22 mouse cellular contexts compared by ENCODE assay signal in the genomic region with DNA sequence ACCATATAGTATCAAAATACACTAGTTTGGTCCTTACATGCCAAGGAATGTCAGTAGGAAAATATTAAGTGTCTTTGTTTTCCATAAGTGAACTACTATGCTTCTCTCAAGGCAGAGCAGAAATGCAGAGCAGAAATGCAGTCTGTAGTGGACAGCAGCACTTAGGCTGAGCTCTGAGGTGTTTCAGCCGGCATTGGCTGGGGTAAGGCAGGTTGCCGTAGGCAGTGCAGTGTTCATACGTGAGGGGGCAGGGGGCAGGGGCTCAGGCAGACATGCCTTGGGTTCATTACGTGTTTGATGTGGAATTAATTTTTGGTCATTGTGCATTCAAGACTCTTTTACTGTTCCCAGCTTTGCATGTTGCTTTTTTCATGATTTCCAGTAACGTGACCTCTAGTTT. TPM values are rescaled to one million over a fixed set of nuclear protein-coding genes. Genes with fewer than 3 reads are reported as not detected.
A peak's percentile ranks its signal among the peaks of the same experiment; 100 is the strongest.
DNase-seq lines count a peak whose midpoint lies in the region; ATAC-seq and TF ChIP-seq lines count a peak whose summit lies in the region.
"Had no signal": no experiment of that assay in that cellular context is flagged by ENCODE, and none has a peak within 500 bp of the region (broad histone marks: within the 10 kb centered on the region; RNA-seq: fewer than 3 reads in every experiment).

No protein-coding gene starts in this region.

- H3K9ac ChIP-seq in embryonic facial prominence, embryonic 12.5 days: no peak overlapping the region
- no peak overlapping the region for H3K9ac ChIP-seq in CH12.LX (ENCODE audit: insufficient read depth, low read depth)
- 0 out of 2 replicates have a peak overlapping the region, but pooled peaks have one; percentile 17 for H3K9ac ChIP-seq in embryonic facial prominence, embryonic 13.5 days
- H3K9ac ChIP-seq: embryonic facial prominence, embryonic 15.5 days; forebrain, embryonic 12.5 days; forebrain, embryonic 15.5 days; forebrain, postnatal 0 days had no signal

- no peaks in the 10 kb centered on the region for H3K27me3 ChIP-seq in embryonic facial prominence, embryonic 12.5 days
- H3K27me3 ChIP-seq in embryonic facial prominence, embryonic 10.5 days (replicated peaks; ENCODE audit: low read depth, poor library complexity, severe bottlenecking): no peaks in the 10 kb centered on the region
- H3K27me3 ChIP-seq in CH12.LX (replicated peaks) (no peaks in the 10 kb centered on the region), myocyte (ENCODE audit: control insufficient read depth, insufficient read depth, insufficient read length) (no peaks in the 10 kb centered on the region)
- no peaks in the 10 kb centered on the region for H3K27me3 ChIP-seq in embryonic facial prominence, embryonic 13.5 days
- H3K27me3 ChIP-seq in cerebellum, adult 2 months (ENCODE audit: control insufficient read depth, insufficient read depth, low read length): no peaks in the 10 kb centered on the region
- H3K27me3 ChIP-seq: embryonic facial prominence, embryonic 15.5 days; forebrain, embryonic 12.5 days; forebrain, embryonic 15.5 days; Patski had no signal

- dilution Hi-C loops in CH12.LX (cut with MboI; ENCODE audit: extremely low pct_ligation_motif_present, extremely low pct_unique_long_range_greater_than_20kb, low sequenced_read_pairs): no loop called here

- TF ChIP-seq POLR2A in CH12.LX (IDR thresholded peaks at IDR 0.05; ENCODE audit: low read depth, low read length): no peak
- TF ChIP-seq POLR2A in myocyte (IDR thresholded peaks at IDR 0.05; ENCODE audit: insufficient read length, low read depth): no peak
- no peak for TF ChIP-seq POLR2A in cerebellum, adult 2 months (IDR thresholded peaks at IDR 0.05; ENCODE audit: borderline replicate concordance, insufficient read depth, low read length)

- ATAC-seq in embryonic facial prominence, embryonic 12.5 days (ENCODE audit: insufficient number of reproducible peaks, insufficient read depth, low FRiP score, low TSS enrichment): no peak
- no peak for ATAC-seq in embryonic facial prominence, embryonic 13.5 days (ENCODE audit: insufficient number of reproducible peaks, insufficient read depth, low FRiP score, low TSS enrichment, low read depth)
- ATAC-seq: forebrain, embryonic 15.5 days; forebrain, postnatal 0 days had no signal

- WGBS in embryonic facial prominence, embryonic 12.5 days: 65% methylated on average over 5 of the region's 5 CpGs
- 84% methylated on average over 5 of the region's 5 CpGs for WGBS in embryonic facial prominence, embryonic 10.5 days
- 56% methylated on average over 5 of the region's 5 CpGs for whole genome bisulfite sequencing in embryonic facial prominence, embryonic 13.5 days
- WGBS in cerebellum, adult 2 months: 88% methylated on average over 5 of the region's 5 CpGs

- H3K79me2 ChIP-seq in CH12.LX (replicated peaks; ENCODE audit: control insufficient read depth, extremely low read depth, insufficient read depth, poor library complexity, severe bottlenecking) (peaks cover 30% of the 10 kb centered on the region), myocyte (ENCODE audit: control insufficient read depth, insufficient read depth) (peaks cover 93% of the 10 kb centered on the region)

- no peak for DNase-seq in embryonic facial prominence, embryonic 10.5 days (ENCODE audit: low spot score)
- no peak for DNase-seq in CH12.LX (ENCODE audit: extremely low read depth)
- DNase-seq in gastrocnemius, postnatal 14 days: no peak
- DNase-seq in cerebellum, adult 2 months: no peak
- DNase-seq: adrenal gland, postnatal 25 days; cerebellum, adult 11-12 months; cerebellum, adult 8-10 months; cerebellum, adult 9-11 months; cerebellum, postnatal 14 days; cerebellum, postnatal 36 days; embryo, embryonic 11 days; forebrain, postnatal 0 days had no signal

- no peaks in the 10 kb centered on the region for H3K36me3 ChIP-seq in embryonic facial prominence, embryonic 12.5 days
- peaks cover 7% of the 10 kb centered on the region for H3K36me3 ChIP-seq in embryonic facial prominence, embryonic 10.5 days (replicated peaks)
- H3K36me3 ChIP-seq in CH12.LX (replicated peaks in 1 of 2; ENCODE audit: control insufficient read depth in 1 of 2, insufficient read depth in 1 of 2, low read length in 1 of 2) (peaks cover 0 to 35% of the 10 kb centered on the region in 2 experiments), myocyte (ENCODE audit: control insufficient read depth, insufficient read depth) (no peaks in the 10 kb centered on the region)
- H3K36me3 ChIP-seq in embryonic facial prominence, embryonic 13.5 days: no peaks in the 10 kb centered on the region
- H3K36me3 ChIP-seq: embryonic facial prominence, embryonic 15.5 days; forebrain, embryonic 12.5 days; forebrain, embryonic 15.5 days had no signal

- H3ac ChIP-seq in myocyte (ENCODE audit: control insufficient read depth, insufficient read length): no peak overlapping the region

- no peaks in the 10 kb centered on the region for H3K9me3 ChIP-seq in embryonic facial prominence, embryonic 12.5 days
- H3K9me3 ChIP-seq in embryonic facial prominence, embryonic 10.5 days: no peaks in the 10 kb centered on the region
- no peaks in the 10 kb centered on the region for H3K9me3 ChIP-seq in CH12.LX (replicated peaks; ENCODE audit: low read length)
- no peaks in the 10 kb centered on the region for H3K9me3 ChIP-seq in embryonic facial prominence, embryonic 13.5 days
- H3K9me3 ChIP-seq: embryonic facial prominence, embryonic 15.5 days; forebrain, embryonic 10.5 days; forebrain, embryonic 12.5 days; forebrain, embryonic 15.5 days; G1E had no signal

- TF ChIP-seq RAD21 in CH12.LX (IDR thresholded peaks at IDR 0.05; ENCODE audit: low read depth, low read length): no peak

- no peak overlapping the region for H3K4me3 ChIP-seq in embryonic facial prominence, embryonic 12.5 days
- H3K4me3 ChIP-seq in embryonic facial prominence, embryonic 10.5 days: no peak overlapping the region
- no peak overlapping the region for H3K4me3 ChIP-seq in CH12.LX (replicated peaks in 1 of 3; ENCODE audit: low read depth in 2 of 3, low read length in 2 of 3, poor library complexity in 1 of 3)
- no peak overlapping the region for H3K4me3 ChIP-seq in embryonic facial prominence, embryonic 13.5 days
- H3K4me3 ChIP-seq in myocyte: no peak overlapping the region
- H3K4me3 ChIP-seq in cerebellum, adult 2 months (replicated peaks; ENCODE audit: insufficient read depth, low read depth, low read length): no peak overlapping the region
- H3K4me3 ChIP-seq: embryonic facial prominence, embryonic 15.5 days; erythroblast, embryonic 14.5 days; forebrain, embryonic 10.5 days; forebrain, embryonic 12.5 days; forebrain, embryonic 15.5 days had no signal

- no peak overlapping the region for H3K4me2 ChIP-seq in embryonic facial prominence, embryonic 12.5 days (replicated peaks)
- H3K4me2 ChIP-seq in CH12.LX (ENCODE audit: insufficient read depth, low read depth, poor library complexity, severe bottlenecking): peak overlapping the region; percentile 60; the same call in 1 of the 2 replicates
- peak overlapping the region; percentile 2; the same call in 1 of the 2 replicates for H3K4me2 ChIP-seq in embryonic facial prominence, embryonic 13.5 days
- H3K4me2 ChIP-seq in myocyte (ENCODE audit: low read depth): peak overlapping the region; percentile 61
- H3K4me2 ChIP-seq: embryonic facial prominence, embryonic 15.5 days; forebrain, embryonic 12.5 days; forebrain, embryonic 15.5 days had no signal

- intact Hi-C loops in gastrocnemius, postnatal 14 days (cut with DNase I; ENCODE audit: low total_unique reads): no loop called here

- no peak for TF ChIP-seq EP300 in CH12.LX (IDR thresholded peaks at IDR 0.05; ENCODE audit: low read length)

- 0 out of 2 replicates have a peak overlapping the region, but pooled peaks have one; percentile 18 for H3K27ac ChIP-seq in embryonic facial prominence, embryonic 12.5 days
- H3K27ac ChIP-seq in embryonic facial prominence, embryonic 10.5 days (replicated peaks): no peak overlapping the region
- H3K27ac ChIP-seq in CH12.LX (ENCODE audit: insufficient read depth, low read depth): no peak overlapping the region
- H3K27ac ChIP-seq in embryonic facial prominence, embryonic 13.5 days: peak overlapping the region; percentile 76
- no peak overlapping the region for H3K27ac ChIP-seq in cerebellum, adult 2 months (ENCODE audit: insufficient read depth, low read length)
- H3K27ac ChIP-seq: embryonic facial prominence, embryonic 15.5 days; forebrain, embryonic 10.5 days; forebrain, embryonic 12.5 days; forebrain, embryonic 15.5 days had no signal

- in situ Hi-C loops in CH12.LX (cut with MboI; ENCODE audit: low pct_ligation_motif_present, low pct_unique_long_range_greater_than_20kb, low sequenced_read_pairs): loop anchor here (5.0 kb wide), 1 partner anchor 83 kb away; no protein-coding TSS in a partner anchor

- TF ChIP-seq CTCF in CH12.LX (conservative IDR thresholded peaks at IDR 0.05 in 1 of 2, IDR thresholded peaks at IDR 0.05 in 1 of 2; ENCODE audit: low read depth in 2 of 2, low read length in 2 of 2): no peak
- TF ChIP-seq CTCF in cerebellum, adult 2 months (IDR thresholded peaks at IDR 0.05; ENCODE audit: borderline replicate concordance, insufficient read depth, low read depth, low read length): no peak

- peaks cover 57% of the 10 kb centered on the region for H3K4me1 ChIP-seq in embryonic facial prominence, embryonic 12.5 days
- peaks cover 67% of the 10 kb centered on the region for H3K4me1 ChIP-seq in embryonic facial prominence, embryonic 10.5 days
- H3K4me1 ChIP-seq in CH12.LX (ENCODE audit: control insufficient read depth in 1 of 2, insufficient read depth in 2 of 2): peaks cover 25 to 92% of the 10 kb centered on the region in 2 experiments
- peaks cover 76% of the 10 kb centered on the region for H3K4me1 ChIP-seq in embryonic facial prominence, embryonic 13.5 days
- H3K4me1 ChIP-seq in cerebellum, adult 2 months (ENCODE audit: control insufficient read depth, insufficient read depth, low read length): peaks cover 13% of the 10 kb centered on the region

TF ChIP-seq in CH12.LX, 34 proteins besides CTCF, POLR2A, EP300 and RAD21 (continues in another document):
- no peak for TF ChIP-seq MEF2A (IDR thresholded peaks at IDR 0.05; ENCODE audit: borderline replicate concordance, low read depth, low read length)
- TF ChIP-seq USF1 (IDR thresholded peaks at IDR 0.05; ENCODE audit: low read depth, low read length): no peak

TF ChIP-seq in myocyte, 11 proteins besides CTCF, POLR2A, EP300 and RAD21 (continues in another document):
- no peak for TF ChIP-seq E2F4 (IDR thresholded peaks at IDR 0.05; ENCODE audit: insufficient read depth)
- TF ChIP-seq REST (IDR thresholded peaks at IDR 0.05; ENCODE audit: insufficient read depth, insufficient read length): no peak

RNA-seq across cellular contexts. Expression of gene Elovl5, which starts 12.1 kb away (rescaled TPM):
- polyA plus RNA-seq in embryonic facial prominence, embryonic 12.5 days (2016; fragmentation: Nextera tagmentation; extraction: Ambion mirVana): 74.7 and 76.7 TPM in 2 replicates
- 90.4 and 96.1 TPM in 2 replicates for polyA plus RNA-seq in embryonic facial prominence, embryonic 10.5 days (2016; fragmentation: Nextera tagmentation; extraction: Ambion mirVana)
- total RNA-seq in CH12.LX (2012; rRNA removed) (44.0 TPM in 2 replicates), CH12.LX (2014; rRNA removed) (122 and 123 TPM in 2 replicates)
- polyA plus RNA-seq in CH12.LX (2012; ENCODE audit: insufficient read length, low read depth) (62.2 and 63.0 TPM in 2 replicates), myocyte (2012; fragmentation: generic; extraction: Trizol) (45.1 TPM)
- polyA plus RNA-seq in embryonic facial prominence, embryonic 13.5 days (2015; fragmentation: Nextera tagmentation; extraction: Ambion mirVana): 65.4 and 78.8 TPM in 2 replicates
- 10 to 100 TPM; 21.7 to 23.4 TPM for total RNA-seq in gastrocnemius, postnatal 14 days (2021)
- polyA plus RNA-seq in cerebellum, adult 2 months (2012; rRNA removed): 102 and 109 TPM in 2 replicates

Comparison
In these comparisons a context has a peak if more than half of its experiments do, and no peak if none do; other contexts are left out.
1. H3K27ac ChIP-seq: peak in embryonic facial prominence, embryonic 12.5 days (single experiment) and embryonic facial prominence, embryonic 13.5 days (single experiment); none in embryonic facial prominence, embryonic 10.5 days (single experiment), CH12.LX (single experiment) and cerebellum, adult 2 months (single experiment).